Mouse (Mus musculus): ENCODE results near the gene Trappc10. TPM values are rescaled to one million over a fixed set of nuclear protein-coding genes. Genes with fewer than 3 reads are reported as not detected.

Gene Trappc10
- polyA plus RNA-seq, 1 experiment from 2014 or later = 28.1 TPM

GRCm38 (mm10) chr10:78137191-78137590 lies 107.2 kb downstream of the Trappc10 start:
- Histone ChIP-seq H3K36me3 (ENCODE audit: control insufficient read depth, insufficient read depth) (no peaks in the 10 kb centered on the region), H3K9ac (ENCODE audit: low read depth, low read length) (no peak overlapping the region), H3K9me3 (ENCODE audit: control insufficient read depth) (no peaks in the 10 kb centered on the region), H3K27ac (ENCODE audit: low read depth, low read length) (no peak overlapping the region), H3K4me1 (replicated peaks; ENCODE audit: control insufficient read depth, insufficient read depth, low read length) (0 out of 2 replicates have a peak, but pooled peaks cover 13% of the 10 kb centered on the region), H3K4me3 (ENCODE audit: low read depth, low read length) (no peak overlapping the region), H3K27me3 (replicated peaks; ENCODE audit: control insufficient read depth, insufficient read depth, low read length) (no peaks in the 10 kb centered on the region), H3K4me2 (replicated peaks; ENCODE audit: low read depth) (no peak overlapping the region)
- no peak for TF ChIP-seq CTCF (IDR thresholded peaks at IDR 0.05; ENCODE audit: low read depth)
- 92% methylated on average over 3 of the region's 3 CpGs for WGBS
- no peak for ATAC-seq

Other genes starting within 250 kb of the Trappc10 start
- gene Pfkl, start 234.6 kb downstream of the Trappc10 start, polyA plus RNA-seq (2015; fragmentation: Nextera tagmentation; extraction: Ambion mirVana) = 42.3 and 51.1 TPM in 2 replicates
- 0.14 and 0.31 TPM in 2 replicates for gene Dnmt3l, start 202.7 kb downstream of the Trappc10 start, polyA plus RNA-seq (2015; fragmentation: Nextera tagmentation; extraction: Ambion mirVana)
- gene Aire, start 201.0 kb downstream of the Trappc10 start, polyA plus RNA-seq (2015; fragmentation: Nextera tagmentation; extraction: Ambion mirVana) = 0.04 TPM in 1 of 2 replicates, not detected in the other
- gene Icosl, start 175.3 kb downstream of the Trappc10 start, polyA plus RNA-seq (2015; fragmentation: Nextera tagmentation; extraction: Ambion mirVana) = 5.6 and 5.8 TPM in 2 replicates
- gene D10Jhu81e, start 74.9 kb downstream of the Trappc10 start, polyA plus RNA-seq (2015; fragmentation: Nextera tagmentation; extraction: Ambion mirVana) = 21.9 and 23.9 TPM in 2 replicates
- gene Pwp2, start 59.5 kb downstream of the Trappc10 start, polyA plus RNA-seq (2015; fragmentation: Nextera tagmentation; extraction: Ambion mirVana) = 4.2 TPM in 2 replicates
- 277 and 284 TPM in 2 replicates for gene Agpat3, start 107.8 kb upstream of the Trappc10 start, polyA plus RNA-seq (2015; fragmentation: Nextera tagmentation; extraction: Ambion mirVana)
- gene Rrp1, start 168.4 kb upstream of the Trappc10 start, polyA plus RNA-seq (2015; fragmentation: Nextera tagmentation; extraction: Ambion mirVana) = 141 and 148 TPM in 2 replicates
- gene Cstb, start 181.0 kb upstream of the Trappc10 start, polyA plus RNA-seq (2015; fragmentation: Nextera tagmentation; extraction: Ambion mirVana) = 1,208 and 1,296 TPM in 2 replicates
- 22.8 and 26.5 TPM in 2 replicates for gene Pdxk, start 220.3 kb upstream of the Trappc10 start, polyA plus RNA-seq (2015; fragmentation: Nextera tagmentation; extraction: Ambion mirVana)